Mouse (Mus musculus) large intestine, adult 2 months (tissue): ENCODE results near the gene Krt9. TPM values are rescaled to one million over a fixed set of nuclear protein-coding genes. Genes with fewer than 3 reads are reported as not detected.

Experiments
- DNase-seq: peaks from one replicate; pipeline ENCODE4 v3.0.0-alpha.2; 2012; ENCODE audit warnings: low read depth, low spot score
- WGBS: fragments of 180-500 bp; shearing (Covaris S2); methylation state at CpG from one replicate; pipeline ENCODE4 v1.1.7; 2018; 5-methylcytosine and 5-hydroxymethylcytosine counted together
- polyA plus RNA-seq: library from polyadenylated mRNA; depleted of rRNA; stranded (reverse); fragments of >200 nt; gene quantifications from 2 replicates; pipeline ENCODE4 v1.2.3, GENCODE M21; 2012; rRNA removed

The Krt9 gene
- polyA plus RNA-seq, 1 experiment, result not detected

DNA sequence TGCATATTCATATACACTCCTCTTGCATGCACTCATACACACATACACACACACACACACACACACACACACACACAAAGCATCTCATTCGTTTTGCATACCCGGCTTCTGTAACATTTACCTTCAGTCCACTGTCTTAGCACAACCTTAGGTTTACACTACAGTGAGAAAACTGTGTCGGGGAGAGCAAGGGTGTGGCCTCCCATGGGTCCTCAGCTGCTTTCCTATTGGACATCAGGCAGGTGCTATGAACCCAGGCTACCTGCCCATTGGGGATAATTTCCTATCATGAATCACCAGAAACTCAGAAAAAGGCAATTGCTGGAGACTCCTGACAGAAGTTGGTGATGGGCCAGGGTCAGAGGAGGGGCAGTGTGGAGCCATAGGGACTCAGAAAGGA lies 35.7 kb downstream of the Krt9 start:
- 24% methylated on average over 3 of the region's 3 CpGs for WGBS
- no peak for DNase-seq

- no peak for DNase-seq
- 15% methylated on average over 8 of the region's 8 CpGs for WGBS
These were observed 37.4 kb downstream of the Krt9 start for GRCm38 (mm10) chr11:100155497-100156255.

DNA sequence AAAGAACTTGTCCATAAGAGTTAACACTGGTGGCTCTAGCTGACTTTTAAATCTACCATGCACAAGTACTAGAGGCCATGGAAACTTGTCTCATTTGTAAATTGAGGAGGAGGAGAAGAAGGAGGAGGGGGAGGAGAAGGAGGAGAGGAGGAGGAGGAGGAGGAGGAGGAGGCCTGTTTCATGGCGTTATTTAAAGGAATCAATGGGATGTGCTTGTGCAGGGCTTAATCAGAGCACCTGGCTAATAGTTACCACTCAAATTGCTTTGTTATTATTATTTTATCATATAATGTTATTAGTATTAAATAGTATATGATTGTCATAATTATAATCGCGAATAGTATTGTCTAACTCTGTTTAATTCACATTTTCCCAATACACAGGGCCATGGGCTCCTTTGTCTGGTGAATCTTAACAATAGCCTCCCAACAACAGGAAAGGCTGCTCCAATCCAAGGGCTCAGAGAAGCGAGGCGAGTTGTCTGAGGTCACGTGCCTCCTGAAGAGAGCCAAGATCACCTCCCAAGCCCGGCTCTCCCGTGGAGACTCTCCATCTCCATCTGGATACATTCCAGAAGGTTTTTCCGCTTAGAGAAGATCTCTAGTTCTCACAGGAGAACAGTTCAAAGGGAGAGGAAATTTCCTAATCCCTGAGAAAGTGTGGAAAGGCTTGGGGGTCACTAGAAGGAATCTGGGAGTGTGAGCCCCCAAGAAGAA lies 44.3 kb downstream of the Krt9 start, which contains the start of gene Krt19:
Gene Krt19 (minus strand): TSS at position 51 of the 716 bp plus-strand sequence.
- no peak for DNase-seq
- 32% methylated on average over 9 of the region's 9 CpGs for WGBS

DNA sequence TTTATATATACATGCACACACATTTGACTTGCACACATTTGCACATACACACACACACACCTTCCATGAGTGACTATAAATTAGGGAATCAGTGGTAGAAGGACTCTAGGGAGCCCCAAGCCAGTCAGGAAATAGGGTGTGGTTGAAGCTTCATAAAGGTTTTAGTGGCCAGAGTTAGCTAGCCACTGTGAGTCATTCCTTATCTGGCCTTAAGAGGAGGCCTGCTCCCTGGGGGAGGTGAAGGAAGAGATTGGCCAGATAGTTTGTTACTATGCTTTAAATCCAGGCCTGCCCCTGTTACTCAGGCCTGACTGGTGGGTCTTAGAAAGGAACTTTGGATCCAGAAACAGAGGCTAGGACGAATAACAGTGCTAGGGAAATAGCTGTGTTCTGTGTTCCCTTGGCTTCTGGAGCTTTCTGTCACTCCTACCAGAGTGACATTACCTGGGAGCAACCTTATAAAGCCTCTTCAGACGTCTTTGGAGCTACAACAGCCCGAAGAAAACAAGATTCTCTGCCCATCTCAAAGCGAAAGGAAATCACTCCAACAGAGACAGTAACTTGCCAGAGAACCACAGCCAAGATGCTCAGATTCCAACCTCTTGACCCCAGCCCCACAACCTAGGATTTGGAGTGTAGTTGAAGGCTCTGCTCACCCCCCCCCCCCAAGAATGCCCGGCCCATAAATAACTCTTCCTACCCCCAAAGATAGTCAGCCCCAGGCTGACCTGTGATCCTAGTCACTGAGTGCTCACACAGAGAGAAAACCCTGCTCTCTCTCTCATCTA lies 45.3 kb downstream of the Krt9 start:
- DNase-seq, result no peak
- WGBS, result 23% methylated on average over 5 of the region's 5 CpGs

GRCm38 (mm10) chr11:100145858-100146560 lies 47.0 kb downstream of the Krt9 start:
- DNase-seq, result no peak
- WGBS, result 1% methylated on average over 13 of the region's 13 CpGs

GRCm38 (mm10) chr11:100145104-100145503 lies 47.9 kb downstream of the Krt9 start:
- DNase-seq, result no peak
- WGBS, result 3% methylated on average over 20 of the region's 20 CpGs

GRCm38 (mm10) chr11:100140966-100141365 lies 52.1 kb downstream of the Krt9 start:
- no peak for DNase-seq
- 30% methylated on average over 21 of the region's 21 CpGs for WGBS

- WGBS, result 18% methylated on average over 2 of the region's 2 CpGs
- DNase-seq, result no peak
These were observed 53.7 kb downstream of the Krt9 start for GRCm38 (mm10) chr11:100139391-100139790.

GRCm38 (mm10) chr11:100138809-100139208 lies 54.2 kb downstream of the Krt9 start:
- 31% methylated on average over 7 of the region's 7 CpGs for WGBS
- no peak for DNase-seq

DNA sequence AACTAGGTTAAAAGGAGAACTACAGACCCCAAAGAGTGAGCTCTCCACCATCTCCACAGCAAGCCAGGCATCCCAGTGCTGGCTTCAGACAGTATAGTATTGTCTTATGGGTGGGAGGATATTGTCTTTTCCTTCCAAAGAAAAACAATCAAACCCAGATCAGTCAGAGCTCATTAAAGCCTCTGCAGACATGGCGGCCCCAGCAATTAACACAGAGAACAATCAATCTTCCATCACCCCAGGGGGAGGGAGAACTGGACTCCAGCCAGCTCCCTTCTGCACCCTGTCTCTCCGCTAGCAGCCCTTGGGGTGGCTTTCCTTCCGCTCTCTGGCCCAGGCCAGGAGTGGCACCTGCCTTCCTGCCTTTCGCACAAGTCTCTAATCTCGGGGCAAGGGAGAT lies 55.4 kb downstream of the Krt9 start:
- no peak for DNase-seq
- WGBS, result 22% methylated on average over 5 of the region's 5 CpGs

Other genes with a start within 250 kb of the Krt9 start
- gene Krtap9-5, start 244.8 kb downstream of the Krt9 start, polyA plus RNA-seq, result not detected in 2 replicates
- gene Krtap29-1, start 214.2 kb downstream of the Krt9 start, polyA plus RNA-seq, result not detected in 2 replicates
- not detected in 2 replicates for gene Krtap16-1, start 206.6 kb downstream of the Krt9 start, polyA plus RNA-seq
- not detected in 2 replicates for gene Krtap17-1, start 199.3 kb downstream of the Krt9 start, polyA plus RNA-seq
- gene Krt33a, start 177.0 kb downstream of the Krt9 start, polyA plus RNA-seq, result not detected in 2 replicates
- not detected in 2 replicates for gene Krt33b, start 163.4 kb downstream of the Krt9 start, polyA plus RNA-seq
- gene Krt34, start 151.7 kb downstream of the Krt9 start, polyA plus RNA-seq, result not detected in 2 replicates
- gene Krt31, start 142.7 kb downstream of the Krt9 start, polyA plus RNA-seq, result 0.19 and 0.25 TPM in 2 replicates
- 0.11 and 0.25 TPM in 2 replicates for gene Krt32, start 105.0 kb downstream of the Krt9 start, polyA plus RNA-seq
- gene Krt35, start 97.0 kb downstream of the Krt9 start, polyA plus RNA-seq, result 0.12 and 0.55 TPM in 2 replicates
- 0.11 TPM in 1 of 2 replicates, not detected in the other for gene Krt36, start 87.6 kb downstream of the Krt9 start, polyA plus RNA-seq
- 0.16 TPM in 1 of 2 replicates, not detected in the other for gene Krt13, start 71.7 kb downstream of the Krt9 start, polyA plus RNA-seq
- gene Krt15, start 57.3 kb downstream of the Krt9 start, polyA plus RNA-seq, result 0.26 and 0.36 TPM in 2 replicates
- gene Krt19, start 44.6 kb downstream of the Krt9 start, polyA plus RNA-seq, result 2,546 and 2,690 TPM in 2 replicates
- 0.16 TPM in 1 of 2 replicates, not detected in the other for gene Krt14, start 14.3 kb upstream of the Krt9 start, polyA plus RNA-seq
- gene Krt16, start 55.7 kb upstream of the Krt9 start, polyA plus RNA-seq, result 0.07 TPM in 2 replicates
- 1.9 and 2.2 TPM in 2 replicates for gene Krt17, start 67.8 kb upstream of the Krt9 start, polyA plus RNA-seq
- not detected in 2 replicates for gene Krt42, start 76.6 kb upstream of the Krt9 start, polyA plus RNA-seq
- gene Eif1, start 126.6 kb upstream of the Krt9 start, polyA plus RNA-seq, result 146 and 159 TPM in 2 replicates
- gene Gast, start 141.2 kb upstream of the Krt9 start, polyA plus RNA-seq, result not detected in 2 replicates
- gene Hap1, start 162.9 kb upstream of the Krt9 start, polyA plus RNA-seq, result 5.2 and 5.4 TPM in 2 replicates
- 216 and 335 TPM in 2 replicates for gene Jup, start 204.5 kb upstream of the Krt9 start, polyA plus RNA-seq
- gene P3h4, start 221.6 kb upstream of the Krt9 start, polyA plus RNA-seq, result 5.7 and 6.0 TPM in 2 replicates
- 11.2 and 11.5 TPM in 2 replicates for gene Fkbp10, start 222.5 kb upstream of the Krt9 start, polyA plus RNA-seq
- 18.0 and 18.5 TPM in 2 replicates for gene Nt5c3b, start 248.6 kb upstream of the Krt9 start, polyA plus RNA-seq
- gene Klhl10, start 248.7 kb upstream of the Krt9 start, polyA plus RNA-seq, result 0.05 and 0.11 TPM in 2 replicates